Mouse (Mus musculus) right cerebral cortex, adult 2 months (tissue): ENCODE results near the gene Pard3b.

Experiments used
- DNase-seq, 2 experiments: peaks; one replicate each; pipeline ENCODE4 v3.0.0; 2021 to 2022; ENCODE audit warnings: low spot score in 2 of 2

The Pard3b gene

DNA sequence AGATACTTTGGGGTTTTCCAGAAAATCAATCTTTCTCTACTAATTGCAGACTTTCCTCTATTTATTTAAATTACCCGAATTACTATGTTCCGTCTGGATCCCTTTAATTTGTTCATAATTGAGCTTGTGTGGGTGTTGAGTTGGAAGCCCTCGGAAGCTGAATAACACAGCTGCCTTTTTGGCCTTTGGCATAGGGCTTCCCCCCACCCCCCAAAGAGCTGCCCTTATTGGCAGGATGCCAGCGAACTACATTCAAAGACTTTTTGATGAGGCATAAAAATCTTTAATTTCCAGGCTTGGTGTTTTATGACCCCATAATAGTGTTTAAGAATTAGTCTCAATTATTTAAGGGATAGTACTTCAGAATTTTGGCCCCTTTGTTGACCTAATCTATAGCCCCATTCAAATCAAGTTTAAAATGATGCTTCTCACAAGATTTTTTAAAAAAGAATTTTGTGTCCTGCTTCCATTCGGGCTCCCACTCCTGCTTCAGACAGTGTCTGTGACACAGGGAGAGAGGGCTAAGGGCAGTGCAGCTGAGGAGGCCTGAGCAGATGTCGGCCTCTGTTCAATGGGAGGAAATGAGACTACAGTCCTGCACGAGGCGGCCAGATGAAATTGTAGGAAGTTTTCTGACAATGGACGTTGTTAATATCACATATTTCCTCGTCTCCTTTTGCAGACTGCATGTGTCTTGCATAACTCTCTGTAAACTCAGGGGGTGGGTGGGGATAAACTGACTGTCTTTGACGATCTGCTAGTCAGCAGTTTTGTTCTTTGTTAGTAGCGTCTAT, 605.8 kb downstream of the Pard3b start:
- no peak for DNase-seq

DNA sequence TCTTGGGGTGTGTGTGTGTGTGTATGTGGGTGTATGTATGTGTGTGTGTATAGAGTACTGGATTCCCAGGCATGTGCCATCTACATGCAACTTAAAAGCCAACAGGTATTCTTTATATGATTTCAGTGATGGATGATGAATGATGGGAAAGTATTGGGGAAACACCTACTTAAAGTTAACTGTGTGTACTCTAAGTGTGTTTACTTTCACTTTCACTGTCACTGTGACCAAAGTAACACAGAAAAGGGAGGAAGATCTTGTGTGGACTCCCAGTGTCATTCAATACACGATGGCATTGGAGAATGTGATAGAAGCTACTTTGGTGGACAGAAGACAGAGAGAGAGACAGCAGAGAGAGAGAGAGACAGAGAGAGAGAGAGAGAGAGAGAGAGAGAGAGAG, 613.8 kb downstream of the Pard3b start:
- DNase-seq: no peak

DNA sequence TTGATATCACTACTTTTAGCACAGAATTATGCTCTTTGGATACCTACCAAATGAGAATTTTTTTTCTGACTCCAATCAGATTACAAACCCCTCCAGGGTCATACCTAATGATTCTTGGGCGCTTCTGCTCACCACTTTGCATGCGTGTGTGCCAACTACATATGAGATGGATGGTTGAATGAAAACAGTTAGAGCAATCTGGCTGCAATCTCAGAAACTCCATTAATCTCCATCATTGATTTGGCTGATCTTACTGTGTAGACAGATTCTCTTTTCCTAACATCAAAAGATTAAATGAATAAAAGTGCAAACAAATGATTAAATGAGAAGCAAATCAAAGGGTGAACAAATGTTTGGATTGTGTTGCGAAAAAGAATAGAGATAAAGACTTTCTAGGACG, 615.7 kb downstream of the Pard3b start:
- DNase-seq: no peak

DNA sequence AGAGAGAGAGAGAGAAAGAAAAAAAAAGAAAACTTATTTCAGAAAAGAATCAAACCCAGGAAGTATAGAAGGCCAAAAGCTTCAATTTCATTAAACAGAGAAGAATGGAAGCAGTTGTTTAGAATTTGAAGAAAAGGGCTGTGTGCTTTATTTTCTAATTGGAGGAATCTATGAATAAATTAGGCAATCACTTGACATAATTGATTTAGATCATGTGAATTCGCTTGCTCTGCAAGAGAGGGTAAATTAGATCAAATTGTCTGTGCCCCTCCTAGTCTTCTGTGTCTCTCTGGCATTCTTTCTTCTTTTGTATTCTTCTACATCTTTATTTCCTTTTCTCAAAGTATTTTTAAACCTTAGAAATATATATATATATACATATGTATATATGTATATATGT, 616.3 kb downstream of the Pard3b start:
- DNase-seq: no peak

DNA sequence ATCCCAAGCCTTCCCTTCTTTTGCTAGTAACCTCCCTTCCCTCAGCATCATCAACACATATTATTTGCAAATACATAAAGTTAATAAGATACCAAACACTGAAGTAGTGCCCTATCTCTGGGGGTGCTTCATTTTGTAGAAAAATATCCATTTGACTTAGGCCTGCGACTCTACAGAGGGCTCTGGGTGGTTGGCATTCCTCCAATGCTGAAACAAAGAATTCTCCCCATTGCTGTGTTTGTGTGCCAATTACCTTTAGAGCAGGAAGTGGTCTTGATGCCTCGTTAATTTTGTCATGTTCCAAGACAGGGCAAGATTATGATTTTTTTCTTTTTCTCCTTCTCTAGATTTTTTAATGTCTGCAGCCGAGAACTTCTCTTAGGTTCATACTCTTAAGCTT, 637.8 kb downstream of the Pard3b start:
- DNase-seq: no peak

DNA sequence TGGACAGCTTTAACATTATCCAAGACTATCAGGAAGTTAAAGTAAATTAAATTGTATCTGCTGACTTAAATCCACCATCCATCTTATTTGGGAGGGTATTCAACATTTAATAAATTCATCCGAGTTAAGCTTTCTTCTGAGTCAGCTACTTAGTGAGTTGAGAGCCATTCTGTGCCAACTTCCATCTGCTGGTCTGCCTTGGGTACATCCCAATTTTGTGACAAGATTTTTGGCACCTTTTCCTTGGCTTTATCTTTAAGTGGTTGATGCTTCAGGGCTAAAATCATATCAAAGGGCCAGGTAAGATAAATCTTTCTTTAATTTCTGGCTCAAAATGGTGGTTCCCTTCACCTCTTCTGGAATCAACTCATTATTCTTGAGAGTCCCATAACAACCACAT, 640.0 kb downstream of the Pard3b start:
- no peak for DNase-seq

DNA sequence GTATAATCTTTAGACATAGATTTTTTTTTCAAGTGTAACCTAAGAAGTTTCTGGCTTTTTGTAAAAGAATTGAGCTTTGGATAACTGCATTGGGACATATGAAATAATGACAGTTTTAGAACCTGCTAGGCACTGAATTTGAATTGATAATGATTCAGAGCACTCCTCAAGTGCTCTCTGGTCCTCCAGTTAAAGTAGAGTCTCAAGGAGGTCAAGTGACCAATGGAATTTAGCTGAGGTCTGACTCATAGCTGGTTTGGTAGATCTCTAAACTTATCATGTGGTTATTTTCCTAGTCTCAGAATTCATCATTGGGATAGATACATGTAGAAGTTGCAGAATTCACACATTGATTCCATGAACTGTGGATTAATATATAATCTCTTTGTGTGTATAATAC, 642.0 kb downstream of the Pard3b start:
- DNase-seq: no peak

DNA sequence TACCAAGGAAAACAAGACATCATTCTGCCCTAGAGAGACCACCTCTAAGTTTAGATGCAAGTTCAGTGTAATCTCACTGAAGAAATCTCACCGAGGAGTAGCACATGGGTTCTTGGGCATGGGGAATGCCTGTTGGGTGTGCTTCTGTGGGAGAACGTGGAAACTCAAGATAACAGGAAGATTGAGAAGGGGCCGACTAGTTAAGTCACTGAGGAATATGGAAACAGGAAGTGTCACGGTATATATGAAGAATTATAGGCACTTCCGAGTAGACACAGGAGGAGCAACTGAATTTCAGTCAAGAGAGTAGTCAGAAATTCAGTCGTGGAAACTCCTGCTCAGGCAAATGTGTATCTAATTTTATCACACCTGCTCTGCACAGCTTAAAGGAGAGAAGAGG, 644.2 kb downstream of the Pard3b start:
- no peak for DNase-seq

DNA sequence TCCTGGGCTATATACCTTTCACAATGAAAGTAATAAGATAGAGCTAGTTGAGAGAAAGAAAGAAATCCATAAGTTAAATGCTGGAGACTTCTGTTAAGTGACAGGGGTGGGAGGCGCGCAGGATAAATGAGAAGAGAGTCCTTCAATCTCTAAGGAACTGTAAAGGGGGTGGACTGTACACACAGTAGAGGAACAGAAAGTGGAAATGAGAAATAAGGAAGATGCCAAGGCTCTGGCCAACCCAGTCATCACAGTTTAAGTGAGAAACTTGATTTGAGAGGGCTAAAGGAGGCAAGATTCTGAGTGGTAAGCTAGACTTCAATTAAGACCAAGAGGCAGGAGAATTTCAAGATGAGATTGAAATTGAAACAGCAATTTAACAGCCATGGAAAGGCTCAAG, 645.0 kb downstream of the Pard3b start:
- DNase-seq: no peak

DNA sequence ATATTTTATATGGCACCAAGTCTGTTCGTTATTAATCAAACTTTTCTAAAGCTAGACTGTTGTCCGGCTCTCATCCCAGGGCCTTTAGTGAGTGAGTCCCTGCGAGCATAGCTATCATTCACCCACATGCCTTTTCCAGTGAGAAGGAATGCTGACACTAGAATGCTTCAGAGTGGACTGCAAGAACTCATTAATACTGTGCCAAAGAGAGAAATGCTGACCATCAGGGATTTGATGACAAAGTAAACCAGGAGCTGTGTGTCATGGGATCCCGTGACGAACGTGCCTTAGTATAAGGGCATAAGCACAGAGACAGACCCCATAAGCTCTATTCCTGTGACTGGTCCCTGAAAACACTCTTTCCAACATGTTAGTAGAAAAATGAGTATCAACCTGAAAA, 670.8 kb downstream of the Pard3b start:
- DNase-seq: no peak

DNA sequence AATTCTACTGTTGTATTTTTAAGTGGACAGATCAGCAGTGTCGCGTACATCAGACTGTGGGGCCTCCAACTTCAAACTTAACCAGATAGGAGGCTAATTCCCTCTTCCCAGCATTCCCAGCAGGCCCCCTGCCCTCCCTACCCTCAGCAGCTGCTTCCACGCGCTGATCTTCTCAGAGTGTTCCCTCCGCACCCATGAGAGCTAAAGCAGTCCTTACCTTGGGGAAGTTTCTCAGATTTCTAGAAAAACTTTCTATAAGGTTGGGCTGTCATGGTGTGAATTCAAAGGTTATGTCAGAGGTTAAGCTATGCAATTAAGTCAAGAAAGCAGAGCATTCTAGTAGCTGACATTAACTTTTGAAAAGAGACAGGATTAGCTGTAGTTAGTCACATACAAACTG, 686.6 kb downstream of the Pard3b start:
- DNase-seq: no peak

DNA sequence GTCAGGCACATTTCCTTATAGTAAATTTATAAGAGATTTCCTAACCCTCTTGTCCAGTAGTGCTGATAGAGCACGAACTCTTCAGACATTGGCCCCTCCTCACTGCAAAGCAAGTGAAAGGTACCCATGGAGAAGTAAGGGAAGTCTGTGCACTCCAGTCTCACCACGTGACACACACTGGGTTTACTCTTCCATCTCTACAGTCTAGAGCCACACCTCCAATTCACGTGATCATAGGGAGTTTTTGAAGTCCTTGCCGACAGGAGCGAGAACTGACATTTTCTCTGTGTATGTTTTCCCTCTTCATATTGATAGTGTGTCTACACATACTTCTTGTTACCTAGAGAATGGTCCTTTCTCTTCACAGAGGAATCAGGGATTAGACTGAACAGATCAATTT, 689.1 kb downstream of the Pard3b start:
- no peak for DNase-seq

DNA sequence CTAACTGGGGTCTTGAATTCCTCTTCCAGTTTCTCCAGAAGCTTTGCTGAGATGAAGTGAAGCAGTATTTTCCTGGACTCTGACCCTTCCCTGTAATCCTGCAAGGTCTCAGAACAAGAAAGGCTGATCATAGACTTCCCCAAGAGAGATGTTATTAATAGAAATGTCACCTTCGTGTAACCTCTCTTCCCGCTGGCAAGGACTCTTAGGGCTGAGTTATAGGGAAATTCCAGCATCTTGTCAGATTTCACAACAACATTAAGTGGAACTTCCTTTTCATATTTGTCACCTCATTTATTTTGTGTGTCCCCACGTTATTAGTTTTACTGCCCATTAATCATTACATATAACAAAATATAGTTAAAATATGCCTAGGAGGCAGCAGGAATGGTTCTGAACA, 690.2 kb downstream of the Pard3b start:
- no peak for DNase-seq

DNA sequence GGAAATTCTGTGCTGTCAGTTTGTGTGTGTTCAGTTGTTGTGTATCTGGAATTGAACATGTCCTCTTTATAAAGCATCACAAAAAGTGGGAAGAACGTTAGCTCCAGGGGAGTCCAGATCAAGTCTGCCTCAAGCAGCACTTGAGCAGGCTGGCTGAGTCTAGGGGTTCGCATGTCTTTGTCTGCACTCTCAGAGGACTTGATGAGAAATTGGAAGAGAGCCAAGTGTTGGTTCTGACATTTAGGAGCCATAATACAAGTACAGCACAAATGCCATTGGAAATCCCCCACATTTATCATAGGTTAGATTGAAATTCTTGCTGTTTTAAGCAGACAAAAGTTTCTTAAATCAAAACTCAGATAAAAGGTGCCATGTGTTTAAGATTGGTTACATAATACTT, 694.4 kb downstream of the Pard3b start:
- DNase-seq: no peak

DNA sequence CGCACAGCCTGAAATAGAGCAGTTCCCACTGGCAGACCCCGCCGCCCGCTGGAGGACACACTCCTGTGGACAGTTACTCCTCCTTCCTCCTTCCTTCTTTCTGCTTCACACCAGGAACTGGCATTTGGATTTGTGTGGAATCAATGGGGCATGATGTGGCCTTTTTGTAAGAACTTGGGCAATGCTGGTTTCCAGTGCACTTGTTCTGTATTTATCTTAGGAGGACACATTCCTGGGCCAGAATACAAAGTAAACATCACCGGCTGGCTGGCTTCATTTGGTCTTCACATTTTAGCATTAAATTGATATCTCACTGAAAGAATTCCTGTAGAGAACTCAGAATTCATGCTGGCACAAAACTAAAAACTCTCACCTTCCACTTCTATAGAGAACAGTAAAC, 695.6 kb downstream of the Pard3b start:
- no peak for DNase-seq

DNA sequence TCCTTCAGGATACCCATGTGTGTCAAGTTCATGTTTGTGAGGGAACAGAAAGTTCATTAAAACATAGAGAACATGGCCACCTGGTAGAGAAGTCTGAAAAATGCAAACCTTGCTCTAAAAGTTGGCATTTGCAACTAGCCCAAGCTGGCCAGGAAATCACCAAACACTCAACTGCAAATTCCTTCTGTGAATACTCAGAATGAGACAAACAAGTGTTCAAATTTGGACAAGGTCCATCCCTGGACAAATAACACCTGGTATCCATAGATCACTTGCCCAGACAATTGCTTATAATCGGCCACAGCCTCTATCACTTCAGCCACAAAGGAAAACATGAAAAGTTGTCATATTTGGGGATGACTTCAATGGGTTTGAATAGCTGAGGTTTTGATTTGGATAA, 701.6 kb downstream of the Pard3b start:
- no peak for DNase-seq

DNA sequence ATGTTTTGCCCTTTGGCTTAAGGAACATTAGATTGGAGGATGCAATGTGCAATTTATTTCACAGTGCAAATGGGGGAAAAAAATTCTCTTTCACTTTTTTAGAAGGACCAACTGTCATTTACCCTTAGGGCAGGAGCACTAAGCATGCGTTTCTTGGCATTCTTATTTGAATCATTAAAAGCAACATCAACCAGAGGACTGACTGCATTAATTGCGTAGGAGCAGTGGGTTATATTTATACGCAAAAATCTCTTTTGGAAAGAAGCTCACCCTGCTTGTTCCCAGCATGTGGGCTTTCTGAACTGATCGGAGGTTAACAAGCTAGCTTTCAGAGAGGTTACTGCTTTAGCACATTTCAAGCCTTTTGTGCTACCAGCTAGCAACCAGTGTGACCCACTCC, 705.7 kb downstream of the Pard3b start:
- DNase-seq: no peak

DNA sequence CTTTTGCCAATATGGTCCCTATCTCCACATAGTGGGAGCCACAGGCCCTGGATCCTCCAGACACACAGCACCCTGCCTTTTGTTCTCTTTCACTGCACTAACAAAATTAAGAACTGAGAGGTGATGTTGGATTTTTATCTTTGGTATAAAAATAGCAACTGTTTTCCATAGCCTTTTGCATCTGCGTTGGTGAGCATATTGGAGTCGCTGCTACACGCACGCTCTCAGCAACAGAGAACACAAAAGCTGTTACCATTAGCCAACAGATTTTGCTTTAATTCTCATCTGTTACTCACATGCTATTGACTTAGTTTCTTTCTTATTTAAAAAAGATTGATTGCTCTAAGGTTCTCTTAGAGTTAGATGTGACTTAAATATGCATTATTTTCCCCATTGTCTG, 709.7 kb downstream of the Pard3b start:
- peak in 1 of 2 experiments; percentile 6 for DNase-seq

DNA sequence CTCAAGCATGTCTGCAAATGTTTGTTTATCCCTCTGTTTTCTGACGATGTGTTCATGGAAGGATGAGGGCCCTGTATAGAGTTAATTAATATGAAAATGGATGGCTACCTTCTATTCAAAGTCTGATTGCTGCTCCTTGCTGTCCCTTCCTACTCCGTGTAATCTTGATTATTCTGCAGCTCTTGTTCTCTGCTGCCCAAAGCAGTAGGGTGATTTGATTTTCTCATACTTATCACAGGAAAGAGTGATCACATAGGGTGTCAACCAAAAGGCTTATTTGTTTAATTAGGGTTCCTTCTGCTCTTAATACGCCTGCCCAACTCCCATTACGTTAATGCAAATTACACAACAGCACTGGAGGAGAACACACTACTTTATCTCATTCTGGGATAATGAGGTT, 716.9 kb downstream of the Pard3b start:
- no peak for DNase-seq

DNA sequence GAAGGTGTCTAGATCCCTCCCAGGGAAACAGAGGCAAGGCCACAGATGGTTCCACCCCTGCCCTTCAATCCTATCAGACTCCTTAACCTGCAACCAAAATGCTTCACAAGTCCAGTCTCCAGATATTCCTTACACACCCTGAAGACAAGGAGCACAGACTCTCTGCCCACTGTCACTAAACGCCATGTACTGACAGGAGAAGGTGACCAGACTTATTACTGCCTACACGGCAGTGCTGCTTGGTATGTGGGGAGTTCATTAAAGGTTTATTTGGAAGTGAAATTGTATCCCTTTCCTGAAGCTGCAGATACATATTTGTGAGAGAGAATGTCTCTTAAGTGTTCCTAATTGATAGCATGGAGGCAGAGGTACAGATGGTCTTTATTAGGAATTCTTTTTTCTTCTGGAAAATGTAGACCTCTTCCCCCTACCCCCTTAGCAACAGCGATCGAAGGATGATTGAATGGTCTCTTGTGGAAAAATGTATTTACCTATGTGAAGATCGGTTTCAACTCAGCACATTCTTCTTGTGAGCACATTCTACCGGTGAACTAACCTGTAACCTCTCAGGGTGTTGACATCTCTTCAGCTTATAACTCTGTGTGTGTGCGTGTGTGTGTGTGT, 735.9 kb downstream of the Pard3b start:
- DNase-seq: no peak

DNA sequence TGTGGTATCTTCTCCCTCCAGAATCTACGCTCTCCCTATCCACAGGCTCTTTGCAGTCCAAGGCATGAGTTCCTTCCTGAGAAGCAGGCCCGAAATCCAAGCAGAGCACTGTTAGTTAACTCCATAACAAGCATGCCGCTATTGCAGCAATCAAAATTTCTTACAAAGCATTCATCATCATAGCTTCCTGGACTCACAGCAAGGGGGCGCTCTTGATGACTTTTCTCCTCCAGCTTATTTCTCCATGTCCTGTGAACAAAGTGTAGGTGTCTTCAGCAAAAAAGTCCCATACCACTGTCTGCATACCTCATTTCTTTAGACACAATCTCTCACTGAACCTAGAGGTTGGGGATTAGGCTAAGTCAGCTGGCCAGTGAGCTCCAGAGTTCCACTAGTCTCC, 739.7 kb downstream of the Pard3b start:
- DNase-seq: no peak

DNA sequence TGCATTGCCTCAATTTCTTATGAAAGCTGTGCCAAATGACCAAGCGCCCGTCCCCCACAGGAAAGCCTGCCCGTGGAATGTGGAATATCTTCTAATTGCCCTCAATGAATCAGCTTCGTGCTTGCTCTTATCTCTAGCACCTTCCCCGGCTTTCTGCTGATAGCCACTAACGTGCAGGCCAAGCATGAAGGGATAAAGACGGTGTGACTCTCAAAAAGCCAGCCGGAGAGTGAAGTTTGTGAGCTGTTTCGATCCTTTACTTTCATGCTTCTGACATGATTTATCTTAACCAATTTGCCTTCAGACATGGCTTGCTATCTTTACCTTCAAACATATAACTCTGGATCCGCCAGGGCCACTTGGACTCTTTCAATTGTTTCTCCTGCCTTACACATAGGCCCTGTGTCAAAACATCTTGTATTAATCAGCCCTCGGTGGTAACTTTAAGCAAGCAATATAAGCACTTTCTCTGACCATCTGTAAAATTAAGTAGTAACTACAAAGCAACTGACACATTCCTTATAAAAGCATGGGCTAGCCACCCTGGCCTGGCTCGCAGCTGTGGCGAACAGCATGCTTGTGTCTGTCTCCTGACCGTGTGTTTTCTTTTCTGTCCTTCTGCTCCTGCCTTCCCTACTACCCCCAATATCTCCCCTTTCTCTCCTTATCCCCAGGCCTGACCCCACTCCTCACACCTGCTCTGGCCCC, 744.3 kb downstream of the Pard3b start:
- DNase-seq: no peak

DNA sequence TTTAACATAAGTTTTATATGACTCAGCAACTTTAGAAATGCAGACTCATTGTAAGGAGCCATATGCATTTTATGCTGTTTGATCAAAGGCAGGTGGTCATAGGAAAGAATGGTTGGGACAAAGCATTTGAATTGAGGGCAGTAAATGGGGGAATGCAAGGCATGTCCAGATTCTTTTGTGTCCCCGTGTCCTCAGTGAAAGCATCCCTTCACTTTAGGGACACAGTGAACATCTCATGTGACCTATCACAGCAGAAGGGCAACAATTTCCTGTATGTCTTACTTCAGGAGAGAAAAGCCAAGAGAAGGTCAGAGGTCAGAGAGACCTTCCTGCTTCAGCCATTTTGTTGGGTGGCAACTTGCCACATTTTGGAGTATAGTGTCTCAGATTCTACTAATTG, 745.6 kb downstream of the Pard3b start:
- DNase-seq: no peak
